Mouse (Mus musculus) limb, embryonic 15.5 days (tissue): ENCODE measurements around the gene Adamts6. TPM values are rescaled to one million over a fixed set of nuclear protein-coding genes. Genes with fewer than 3 reads are reported as not detected.
A peak's percentile ranks its signal among the peaks of the same experiment; 100 is the strongest.

Experiments used
- ATAC-seq: fragments of 200-750 bp; cut with Nextera tagmentation; 2 replicates; pipeline ENCODE4 v1.8.0; 2017; ENCODE audit warnings: low read depth, moderate TSS enrichment; ENCODE audit not compliant: insufficient number of reproducible peaks, low FRiP score, low TSS enrichment
- H3K27ac ChIP-seq: fragments of 300-500 bp; sonication (generic); 2 replicates; pipeline ENCODE4 v1.5.1; 2015; ENCODE audit warnings: moderate library complexity, mild to moderate bottlenecking, inconsistent platforms
- H3K27me3 ChIP-seq: fragments of 300-500 bp; sonication (generic); 2 replicates; pipeline ENCODE4 v1.6.1; 2015; ENCODE audit warnings: inconsistent platforms
- H3K36me3 ChIP-seq: fragments of 300-500 bp; sonication (generic); 2 replicates; pipeline ENCODE4 v1.6.1; 2015; ENCODE audit warnings: inconsistent platforms
- H3K4me1 ChIP-seq: fragments of 300-500 bp; sonication (generic); 2 replicates; pipeline ENCODE4 v1.6.1; 2015; ENCODE audit warnings: inconsistent platforms
- H3K4me2 ChIP-seq: fragments of 300-500 bp; sonication (generic); 2 replicates; pipeline ENCODE4 v1.6.1; 2015; ENCODE audit warnings: mild to moderate bottlenecking, inconsistent platforms
- H3K4me3 ChIP-seq: fragments of 300-500 bp; sonication (generic); 2 replicates; pipeline ENCODE4 v1.5.1; 2015; ENCODE audit warnings: mild to moderate bottlenecking, inconsistent platforms
- H3K9ac ChIP-seq: fragments of 300-500 bp; sonication (generic); 2 replicates; pipeline ENCODE4 v1.6.1; 2015; ENCODE audit warnings: inconsistent platforms
- H3K9me3 ChIP-seq: fragments of 300-500 bp; sonication (generic); 2 replicates; pipeline ENCODE4 v1.6.1; 2016; ENCODE audit warnings: inconsistent platforms
- WGBS: fragments of 180-500 bp; shearing (Covaris S2); methylation state at CpG from one replicate; pipeline ENCODE4 v1.1.7; 2015; 5-methylcytosine and 5-hydroxymethylcytosine counted together
- polyA plus RNA-seq: library from polyadenylated mRNA; unstranded; fragments of >200 nt; fragmentation: Nextera tagmentation; extraction: Ambion mirVana; gene quantifications from 2 replicates; pipeline ENCODE4 v1.2.1, GENCODE M21; 2015

Gene Adamts6
- polyA plus RNA-seq, 1 experiment from 2014 or later: 3.0 TPM

DNA sequence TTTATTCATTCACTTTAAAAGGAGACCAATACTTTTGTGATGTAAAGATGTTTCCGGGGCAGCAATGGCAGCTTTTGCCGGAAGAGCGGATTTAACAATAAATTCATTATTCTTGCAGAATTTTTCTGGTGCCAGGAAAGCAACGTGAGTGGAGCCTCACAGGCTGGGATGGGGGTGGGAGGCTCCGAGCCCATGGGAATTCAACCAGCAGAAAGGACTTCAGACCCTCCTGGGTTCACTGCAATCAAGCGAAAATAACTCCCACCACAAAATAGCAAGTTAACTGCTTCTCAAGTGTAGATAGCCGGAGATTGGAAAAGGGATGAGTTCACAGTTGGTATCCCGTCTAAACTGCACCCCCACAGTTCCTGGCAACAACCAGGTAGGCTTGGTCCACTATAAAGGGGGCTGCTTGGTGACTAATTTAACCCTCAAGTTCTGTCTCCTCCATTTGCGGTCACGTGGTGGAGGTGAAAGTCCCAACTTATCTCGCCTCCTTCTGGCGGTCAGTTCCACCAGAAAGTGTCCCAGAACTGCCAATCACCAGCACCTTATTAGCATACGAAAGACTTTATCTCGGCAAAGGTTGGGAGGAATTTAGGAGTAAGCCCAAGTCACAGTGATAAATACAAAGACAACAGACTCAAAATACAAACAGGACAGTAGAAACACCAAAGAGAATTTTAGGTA lies 231.5 kb downstream of the Adamts6 start:
- H3K9ac ChIP-seq: no peak overlapping the region
- peaks cover 18% of the 10 kb centered on the region for H3K4me1 ChIP-seq
- H3K27ac ChIP-seq: peak overlapping the region; percentile 82
- peak overlapping the region; percentile 51; the same call in 1 of the 2 replicates for H3K4me2 ChIP-seq
- WGBS: 59% methylated on average over 14 of the region's 14 CpGs
- H3K27me3 ChIP-seq: no peaks in the 10 kb centered on the region
- no peaks in the 10 kb centered on the region for H3K9me3 ChIP-seq
- ATAC-seq: no peak
- no peak overlapping the region for H3K4me3 ChIP-seq
- no peaks in the 10 kb centered on the region for H3K36me3 ChIP-seq

DNA sequence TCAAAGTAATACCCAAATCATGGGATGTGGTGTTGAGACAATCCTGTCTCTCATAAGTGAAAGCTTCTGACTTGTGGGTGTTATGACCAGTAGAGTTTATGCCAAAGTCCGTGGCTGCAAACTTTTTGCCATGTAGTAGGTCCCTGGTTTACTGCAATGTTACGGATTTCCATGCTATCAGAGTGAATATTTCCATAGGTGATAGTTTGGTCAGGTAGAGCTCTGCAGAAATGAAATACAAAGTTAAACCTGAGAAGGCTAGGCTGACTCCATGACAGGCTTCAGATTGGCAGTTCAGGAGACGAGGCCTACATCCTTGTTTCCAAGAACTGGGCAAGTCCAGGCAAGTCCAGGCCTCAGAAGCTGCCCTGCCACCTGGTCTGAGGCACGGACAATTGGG lies 232.3 kb downstream of the Adamts6 start:
- Histone ChIP-seq H3K9me3 (no peaks in the 10 kb centered on the region), H3K9ac (no peak overlapping the region), H3K36me3 (no peaks in the 10 kb centered on the region), H3K4me1 (peaks cover 18% of the 10 kb centered on the region), H3K4me3 (no peak overlapping the region), H3K27me3 (no peaks in the 10 kb centered on the region), H3K4me2 (no peak overlapping the region), H3K27ac (no peak overlapping the region)
- no peak for ATAC-seq
- 84% methylated on average over 4 of the region's 4 CpGs for WGBS

DNA sequence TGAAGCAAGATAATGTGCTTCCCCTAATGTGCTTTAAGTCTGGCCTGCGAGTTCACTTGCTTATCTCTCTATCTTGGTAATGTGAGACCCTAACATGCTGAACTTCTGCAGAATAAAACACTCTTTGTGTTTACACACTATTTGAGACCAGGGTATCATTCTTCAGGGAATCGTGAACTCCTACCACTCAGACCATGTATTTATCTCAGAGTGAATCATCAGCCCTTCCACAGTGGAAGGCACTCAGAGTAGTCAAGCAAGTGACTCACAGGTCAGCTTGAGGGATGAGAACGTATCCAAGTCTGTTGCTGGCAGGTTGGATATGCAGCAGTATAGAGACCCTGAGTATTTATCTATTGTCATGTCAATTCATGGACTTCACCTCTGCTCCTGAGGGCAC lies 232.8 kb downstream of the Adamts6 start:
- Histone ChIP-seq H3K4me3 (no peak overlapping the region), H3K36me3 (no peaks in the 10 kb centered on the region), H3K27ac (no peak overlapping the region), H3K9me3 (no peaks in the 10 kb centered on the region), H3K9ac (no peak overlapping the region), H3K4me2 (no peak overlapping the region), H3K27me3 (no peaks in the 10 kb centered on the region), H3K4me1 (peaks cover 18% of the 10 kb centered on the region)
- 74% methylated on average over 3 of the region's 3 CpGs for WGBS
- no peak for ATAC-seq

DNA sequence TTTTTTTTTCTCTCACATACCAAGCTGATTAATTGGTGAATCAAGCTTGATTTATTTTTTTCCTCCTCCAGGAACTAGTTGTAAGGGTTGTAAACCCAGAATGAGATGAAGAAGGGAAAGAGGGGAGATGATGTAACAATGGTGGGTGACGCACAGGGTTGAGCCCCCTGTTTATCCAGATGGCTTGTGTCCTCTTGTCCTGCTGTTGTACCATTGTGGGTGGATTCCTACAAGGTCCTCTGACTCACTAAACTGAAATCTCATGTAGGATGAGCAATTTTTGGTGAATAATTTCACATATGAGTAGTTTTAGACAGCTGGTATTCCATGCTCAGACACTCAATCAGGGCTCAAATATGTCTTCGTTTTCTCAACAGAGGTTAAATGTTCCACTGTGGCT lies 233.9 kb downstream of the Adamts6 start:
- ATAC-seq: no peak
- WGBS: 90% methylated on average over 2 of the region's 2 CpGs

DNA sequence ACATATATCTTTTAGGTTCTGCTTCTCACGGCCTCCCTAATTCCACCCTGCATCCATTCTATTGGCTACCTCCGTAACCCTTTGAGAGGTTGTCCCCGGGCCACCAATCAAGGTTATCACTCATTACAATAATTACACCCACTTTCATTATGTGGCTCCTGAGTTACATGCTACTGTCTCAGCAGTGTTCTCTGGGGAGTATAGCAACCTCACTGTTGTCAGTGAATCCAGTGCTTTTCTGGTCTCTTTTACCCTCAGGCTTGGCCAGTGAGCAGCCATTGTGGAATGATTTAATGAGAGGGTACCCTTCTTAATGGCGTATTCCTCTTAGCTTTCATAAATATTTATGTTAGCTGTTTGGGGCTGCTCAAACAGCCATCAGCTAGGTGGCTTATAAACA lies 238.0 kb downstream of the Adamts6 start:
- 72% methylated on average over 4 of the region's 4 CpGs for WGBS
- Histone ChIP-seq H3K27me3 (no peaks in the 10 kb centered on the region), H3K9ac (no peak overlapping the region), H3K36me3 (no peaks in the 10 kb centered on the region), H3K4me1 (no peaks in the 10 kb centered on the region), H3K4me3 (no peak overlapping the region), H3K9me3 (no peaks in the 10 kb centered on the region), H3K4me2 (no peak overlapping the region), H3K27ac (no peak overlapping the region)
- no peak for ATAC-seq

More for the DNA sequence above, 233.9 kb downstream of the Adamts6 start:
- no peaks in the 10 kb centered on the region for H3K27me3 ChIP-seq
- peaks cover 18% of the 10 kb centered on the region for H3K4me1 ChIP-seq
- no peak overlapping the region for H3K4me2 ChIP-seq
- H3K9ac ChIP-seq: no peak overlapping the region
- no peak overlapping the region for H3K4me3 ChIP-seq
- no peaks in the 10 kb centered on the region for H3K36me3 ChIP-seq
- no peak overlapping the region for H3K27ac ChIP-seq
- H3K9me3 ChIP-seq: no peaks in the 10 kb centered on the region

DNA sequence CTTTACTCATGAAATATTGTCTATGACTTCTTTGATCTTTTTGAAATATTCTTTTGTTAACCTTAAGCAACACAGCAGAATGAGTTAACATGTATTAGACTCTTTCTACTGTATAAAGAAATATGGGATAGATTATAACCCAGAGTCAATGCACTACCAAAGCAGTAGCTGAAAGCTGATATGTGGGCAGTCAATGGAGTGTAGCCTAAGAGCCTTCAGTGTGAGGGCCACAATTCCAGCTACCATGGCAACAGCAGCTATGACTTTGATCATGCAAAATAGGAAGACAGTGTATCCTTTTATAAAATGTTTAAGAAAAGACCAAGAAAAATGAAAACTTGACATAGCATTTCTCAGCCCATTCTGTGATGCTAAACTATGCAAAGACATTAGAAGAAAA lies 241.6 kb downstream of the Adamts6 start:
- no peak overlapping the region for H3K4me3 ChIP-seq
- no peaks in the 10 kb centered on the region for H3K36me3 ChIP-seq
- H3K4me1 ChIP-seq: no peaks in the 10 kb centered on the region
- H3K9ac ChIP-seq: no peak overlapping the region
- H3K9me3 ChIP-seq: no peaks in the 10 kb centered on the region
- no peak for ATAC-seq
- H3K27me3 ChIP-seq: no peaks in the 10 kb centered on the region
- H3K4me2 ChIP-seq: no peak overlapping the region
- H3K27ac ChIP-seq: no peak overlapping the region

DNA sequence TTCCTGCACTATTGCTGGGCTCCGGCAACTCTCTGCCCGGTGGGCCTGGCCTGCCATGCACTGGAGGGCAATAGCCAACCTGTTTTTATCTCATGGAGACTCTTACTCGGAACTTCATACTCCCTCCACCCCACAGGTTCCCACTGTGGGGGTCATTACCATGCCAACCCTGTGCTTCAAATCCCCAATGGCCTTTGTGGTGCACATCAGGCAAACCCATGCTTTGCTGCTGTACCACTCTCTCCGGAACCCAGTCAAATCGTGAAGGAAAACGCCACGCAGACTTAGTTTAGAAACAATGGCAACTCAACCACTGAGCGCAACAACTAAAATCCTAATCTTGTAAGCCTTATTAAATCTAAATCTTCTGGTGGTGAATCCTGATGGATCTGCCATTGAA lies 244.2 kb downstream of the Adamts6 start:
- Histone ChIP-seq H3K9me3 (no peaks in the 10 kb centered on the region), H3K9ac (no peak overlapping the region), H3K4me3 (no peak overlapping the region), H3K4me2 (no peak overlapping the region), H3K27me3 (no peaks in the 10 kb centered on the region), H3K27ac (no peak overlapping the region), H3K4me1 (no peaks in the 10 kb centered on the region), H3K36me3 (no peaks in the 10 kb centered on the region)
- WGBS: 93% methylated on average over 8 of the region's 8 CpGs
- ATAC-seq: no peak

DNA sequence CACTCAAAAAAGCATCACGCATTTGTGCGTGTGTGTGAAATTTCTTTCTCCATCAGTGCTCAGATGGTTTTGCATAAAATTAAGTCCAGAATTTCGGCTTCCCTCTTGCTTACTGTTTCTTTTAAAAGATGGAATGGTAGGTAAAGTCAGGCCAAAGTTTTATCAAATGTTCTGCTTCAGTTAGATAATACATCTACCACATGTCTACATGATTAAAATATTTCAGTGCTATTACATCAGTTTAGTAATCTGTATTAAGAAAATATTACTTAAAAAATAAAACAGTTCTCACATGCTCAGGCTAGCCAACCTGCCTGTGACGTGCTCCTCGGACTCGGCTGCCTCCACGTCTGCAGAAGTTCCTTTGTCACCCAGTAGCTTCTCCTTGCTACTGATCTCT lies 245.1 kb downstream of the Adamts6 start:
- ATAC-seq: no peak
- H3K4me1 ChIP-seq: no peaks in the 10 kb centered on the region

DNA sequence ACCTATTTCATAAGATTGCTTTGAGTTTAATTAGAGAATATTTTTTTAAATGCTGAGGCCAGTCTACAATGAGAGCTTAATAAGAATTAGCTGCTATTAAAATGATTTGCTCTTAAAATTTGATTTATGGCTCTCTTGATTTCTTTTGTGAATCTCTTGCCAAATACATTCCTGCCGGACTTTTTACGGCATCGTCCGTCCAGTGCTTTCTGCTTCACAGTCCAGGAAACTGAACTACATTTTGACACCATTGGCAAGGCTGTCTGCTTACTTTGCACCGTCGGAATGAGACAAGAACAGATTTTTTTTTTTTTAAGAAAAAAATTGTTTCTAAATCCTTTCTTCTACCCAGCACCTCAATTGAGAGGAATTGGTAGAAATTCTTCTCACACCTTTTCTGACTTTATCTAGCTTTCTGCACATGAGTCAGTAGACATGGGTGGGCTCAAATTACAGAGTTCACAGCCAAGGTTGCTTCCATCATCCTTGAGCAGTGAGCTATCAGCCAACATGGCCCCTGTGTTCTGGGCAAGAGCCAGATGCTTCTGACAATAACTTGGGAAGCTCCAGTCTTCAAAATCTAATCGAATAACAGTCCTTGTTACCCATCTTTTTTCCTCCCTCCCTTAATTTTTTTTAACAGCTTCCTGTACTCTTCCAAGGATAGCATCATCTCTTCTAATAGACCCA lies 246.3 kb downstream of the Adamts6 start:
- H3K4me2 ChIP-seq: no peak overlapping the region
- WGBS: 38% methylated on average over 7 of the region's 7 CpGs
- no peak for ATAC-seq
- no peaks in the 10 kb centered on the region for H3K9me3 ChIP-seq
- H3K27ac ChIP-seq: no peak overlapping the region
- no peaks in the 10 kb centered on the region for H3K36me3 ChIP-seq
- no peak overlapping the region for H3K4me3 ChIP-seq
- no peak overlapping the region for H3K9ac ChIP-seq
- H3K4me1 ChIP-seq: no peaks in the 10 kb centered on the region
- no peaks in the 10 kb centered on the region for H3K27me3 ChIP-seq

More for the DNA sequence above, 245.1 kb downstream of the Adamts6 start:
- Histone ChIP-seq H3K4me3 (no peak overlapping the region), H3K9ac (no peak overlapping the region), H3K27ac (no peak overlapping the region), H3K27me3 (no peaks in the 10 kb centered on the region), H3K4me2 (no peak overlapping the region), H3K36me3 (no peaks in the 10 kb centered on the region), H3K9me3 (no peaks in the 10 kb centered on the region)
- 92% methylated on average over 7 of the region's 7 CpGs for WGBS

DNA sequence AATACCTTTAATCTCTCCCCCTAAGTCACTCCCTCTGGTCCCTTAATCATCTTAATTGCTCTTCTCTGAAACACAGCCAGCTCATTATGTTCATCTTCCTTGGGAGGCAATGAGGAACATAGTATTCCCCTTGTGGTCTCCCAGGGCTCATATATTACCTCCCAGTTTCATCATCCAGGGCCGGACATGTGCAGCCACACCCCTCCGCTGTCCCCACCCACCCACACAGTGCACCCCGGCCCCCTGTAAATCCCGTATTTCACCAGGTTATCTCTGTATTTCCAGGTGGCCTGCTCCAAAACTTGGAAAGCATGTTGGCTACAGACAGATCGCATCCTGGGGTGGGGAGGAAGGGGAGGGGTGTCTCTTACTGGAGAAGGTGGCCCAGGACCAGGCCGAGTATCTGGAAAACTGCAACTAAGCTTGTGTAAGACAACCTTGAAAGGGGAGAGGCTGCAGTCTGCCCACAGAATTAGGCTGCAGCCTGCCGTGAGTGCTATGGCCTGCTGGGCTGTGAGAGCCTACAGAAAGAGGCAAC lies 253.3 kb downstream of the Adamts6 start:
- ATAC-seq: peak; percentile 48; the same call in 1 of the 2 replicates
- H3K27me3 ChIP-seq: no peaks in the 10 kb centered on the region
- peak overlapping the region; percentile 18; the same call in 1 of the 2 replicates for H3K4me3 ChIP-seq
- no peak overlapping the region for H3K9ac ChIP-seq
- no peak overlapping the region for H3K27ac ChIP-seq
- H3K36me3 ChIP-seq: no peaks in the 10 kb centered on the region
- H3K9me3 ChIP-seq: no peaks in the 10 kb centered on the region
- H3K4me1 ChIP-seq: peaks cover 6% of the 10 kb centered on the region; the same call in 1 of the 2 replicates
- WGBS: 23% methylated on average over 7 of the region's 7 CpGs
- H3K4me2 ChIP-seq: 0 out of 2 replicates have a peak overlapping the region, but pooled peaks have one; percentile 10

DNA sequence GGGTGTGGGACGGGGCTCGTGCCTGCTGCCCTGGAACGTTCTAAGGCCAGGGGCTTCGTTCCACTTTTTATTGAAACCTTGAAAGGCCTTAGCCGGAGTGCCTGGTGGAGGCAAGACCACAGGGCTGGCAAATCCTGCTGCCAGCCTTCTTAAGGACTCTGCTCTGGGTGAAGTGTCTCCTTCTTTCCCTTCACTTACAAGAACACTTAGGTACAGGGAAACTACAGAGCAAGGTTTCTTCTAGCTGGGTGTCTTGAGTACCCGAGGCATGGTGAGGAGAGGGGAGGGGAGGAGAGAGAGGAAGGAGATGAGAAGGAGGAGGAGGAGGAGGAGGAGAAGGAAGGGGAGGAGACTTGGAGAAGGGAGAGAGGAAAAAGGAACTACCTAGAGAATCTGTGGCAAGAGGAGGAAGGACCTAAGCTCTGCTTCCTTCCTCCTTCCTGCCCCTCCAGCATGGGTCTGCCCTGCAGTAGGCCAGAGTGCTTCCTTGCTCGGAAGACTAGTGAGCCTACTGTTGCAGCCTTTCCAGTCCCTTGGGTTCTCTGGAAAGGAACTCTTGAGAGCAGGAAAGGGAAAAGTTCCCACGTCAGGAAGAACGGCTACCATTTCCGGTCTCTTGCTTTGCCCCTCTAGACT lies 254.6 kb downstream of the Adamts6 start:
- H3K9ac ChIP-seq: no peak overlapping the region
- no peaks in the 10 kb centered on the region for H3K36me3 ChIP-seq
- no peak for ATAC-seq
- H3K27me3 ChIP-seq: no peaks in the 10 kb centered on the region
- H3K27ac ChIP-seq: no peak overlapping the region
- 64% methylated on average over 10 of the region's 10 CpGs for WGBS
- H3K4me2 ChIP-seq: no peak overlapping the region
- no peak overlapping the region for H3K4me3 ChIP-seq
- peaks cover 6% of the 10 kb centered on the region; the same call in 1 of the 2 replicates for H3K4me1 ChIP-seq
- no peaks in the 10 kb centered on the region for H3K9me3 ChIP-seq

DNA sequence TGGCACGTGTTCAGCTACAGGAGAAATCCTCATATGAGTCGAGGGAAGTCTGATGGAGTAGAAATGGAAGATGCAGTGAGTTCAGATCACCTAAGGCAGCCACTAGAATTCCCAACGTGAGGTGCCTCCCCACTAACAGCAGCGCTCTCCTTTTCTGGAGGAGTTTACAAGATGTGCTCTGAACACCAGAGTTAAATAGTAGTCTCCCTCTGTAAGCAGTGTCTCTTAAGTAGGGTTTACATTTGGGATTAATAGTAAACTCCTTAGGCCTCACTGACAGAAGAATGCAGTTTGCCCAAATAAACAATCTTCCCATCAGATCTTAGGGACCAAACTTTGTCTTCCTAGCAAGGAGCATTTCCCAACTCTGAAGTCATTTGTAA lies 255.1 kb downstream of the Adamts6 start:
- Histone ChIP-seq H3K27ac (no peak overlapping the region), H3K27me3 (no peaks in the 10 kb centered on the region), H3K9ac (no peak overlapping the region), H3K36me3 (no peaks in the 10 kb centered on the region), H3K9me3 (no peaks in the 10 kb centered on the region), H3K4me1 (peaks cover 6% of the 10 kb centered on the region; the same call in 1 of the 2 replicates), H3K4me2 (no peak overlapping the region), H3K4me3 (no peak overlapping the region)
- ATAC-seq: no peak
- WGBS: 60% methylated on average over 4 of the region's 4 CpGs
